Mouse (Mus musculus) forebrain, embryonic 11.5 days (tissue): ENCODE results near the gene Lif. TPM values are rescaled to one million over a fixed set of nuclear protein-coding genes. Genes with fewer than 3 reads are reported as not detected.

Source experiments
- ATAC-seq: fragments of 200-750 bp; cut with Nextera tagmentation; replicated peaks from 2 replicates; pipeline ENCODE4 v1.8.0; 2017; ENCODE audit warnings: moderate TSS enrichment; ENCODE audit not compliant: low FRiP score
- DNase-seq: peaks from one replicate; pipeline ENCODE4 v3.0.0-alpha.2; 2017; ENCODE audit warnings: low spot score
- H3K27ac ChIP-seq: fragments of 300-500 bp; sonication (generic); 2 replicates; pipeline ENCODE4 v1.5.1; 2014; ENCODE audit warnings: low read depth, low read length
- H3K27me3 ChIP-seq: fragments of 300-500 bp; sonication (generic); 2 replicates; pipeline ENCODE4 v1.6.1; 2014; ENCODE audit warnings: mild to moderate bottlenecking, low read length, mixed read lengths; ENCODE audit not compliant: control insufficient read depth, insufficient read depth
- H3K36me3 ChIP-seq: fragments of 300-500 bp; sonication (generic); 2 replicates; pipeline ENCODE4 v1.6.1; 2014; ENCODE audit warnings: mild to moderate bottlenecking, low read length, moderate library complexity, mixed read lengths; ENCODE audit not compliant: control insufficient read depth, insufficient read depth
- H3K4me1 ChIP-seq: fragments of 300-500 bp; sonication (generic); replicated peaks from 2 replicates; pipeline ENCODE4 v1.6.1; 2014; ENCODE audit warnings: low read length, mixed read lengths; ENCODE audit not compliant: control insufficient read depth, insufficient read depth
- H3K4me2 ChIP-seq: fragments of 300-500 bp; sonication (generic); 2 replicates; pipeline ENCODE4 v1.6.1; 2014; ENCODE audit warnings: low read depth, mild to moderate bottlenecking, low read length, moderate library complexity, mixed read lengths; ENCODE audit not compliant: severe bottlenecking
- H3K4me3 ChIP-seq: fragments of 300-500 bp; sonication (generic); 2 replicates; pipeline ENCODE4 v1.5.1; 2014; ENCODE audit warnings: low read depth, low read length
- H3K9ac ChIP-seq: fragments of 300-500 bp; sonication (generic); 2 replicates; pipeline ENCODE4 v1.6.1; 2014; ENCODE audit warnings: low read length
- H3K9me3 ChIP-seq: fragments of 300-500 bp; sonication (generic); 2 replicates; pipeline ENCODE4 v1.6.1; 2016; ENCODE audit warnings: low read length, mixed read lengths; ENCODE audit not compliant: control insufficient read depth
- WGBS: fragments of 180-500 bp; shearing (Covaris S2); extraction: QIAGEN DNeasy Blood & Tissue Kit; methylation state at CpG from one replicate; pipeline ENCODE4 v1.1.7; 2014; 5-methylcytosine and 5-hydroxymethylcytosine counted together
- polyA plus RNA-seq: library from polyadenylated mRNA; unstranded; fragments of >200 nt; fragmentation: Nextera tagmentation; extraction: Ambion mirVana; gene quantifications from 2 replicates; pipeline ENCODE4 v1.2.1, GENCODE M21; 2014

Lif gene
- polyA plus RNA-seq, 1 experiment from 2014 or later = not detected

- H3K9me3 ChIP-seq = no peaks in the 10 kb centered on the region
- WGBS = 57% methylated on average over 2 of the region's 2 CpGs
- ATAC-seq (no peak), DNase-seq (no peak)
- H3K9ac ChIP-seq = no peak overlapping the region
- no peak overlapping the region for H3K4me2 ChIP-seq
- no peaks in the 10 kb centered on the region for H3K36me3 ChIP-seq
- peaks cover 2% of the 10 kb centered on the region; the same call in 1 of the 2 replicates for H3K27me3 ChIP-seq
- H3K27ac ChIP-seq = no peak overlapping the region
- H3K4me1 ChIP-seq = no peaks in the 10 kb centered on the region
- no peak overlapping the region for H3K4me3 ChIP-seq
Measured at GRCm38 (mm10) chr11:4224223-4224622, 33.1 kb upstream of the Lif start.

- Histone ChIP-seq H3K9me3 (no peaks in the 10 kb centered on the region), H3K27me3 (no peaks in the 10 kb centered on the region), H3K27ac (no peak overlapping the region), H3K4me2 (no peak overlapping the region), H3K9ac (no peak overlapping the region), H3K4me3 (no peak overlapping the region), H3K36me3 (no peaks in the 10 kb centered on the region), H3K4me1 (no peaks in the 10 kb centered on the region)
- 83% methylated on average over 5 of the region's 5 CpGs for WGBS
- no peak for DNase-seq
- no peak for ATAC-seq
Measured at GRCm38 (mm10) chr11:4226569-4227325, 30.6 kb upstream of the Lif start.

- Histone ChIP-seq H3K27ac (no peak overlapping the region), H3K4me2 (no peak overlapping the region), H3K4me1 (no peaks in the 10 kb centered on the region), H3K4me3 (no peak overlapping the region), H3K9ac (no peak overlapping the region), H3K27me3 (no peaks in the 10 kb centered on the region), H3K36me3 (no peaks in the 10 kb centered on the region), H3K9me3 (no peaks in the 10 kb centered on the region)
- DNase-seq (no peak), ATAC-seq (no peak)
- 62% methylated on average over 8 of the region's 8 CpGs for WGBS
Measured at GRCm38 (mm10) chr11:4228463-4228862, 28.9 kb upstream of the Lif start.

- no peak for ATAC-seq
- Histone ChIP-seq H3K27ac (no peak overlapping the region), H3K4me3 (no peak overlapping the region), H3K9ac (no peak overlapping the region), H3K4me2 (no peak overlapping the region), H3K4me1 (no peaks in the 10 kb centered on the region), H3K27me3 (no peaks in the 10 kb centered on the region), H3K9me3 (no peaks in the 10 kb centered on the region), H3K36me3 (no peaks in the 10 kb centered on the region)
- DNase-seq = no peak
- 65% methylated on average over 4 of the region's 4 CpGs for WGBS
Measured at GRCm38 (mm10) chr11:4229841-4230240, 27.5 kb upstream of the Lif start.

GRCm38 (mm10) chr11:4231435-4231834, 25.9 kb upstream of the Lif start:
- H3K9me3 ChIP-seq = no peaks in the 10 kb centered on the region
- no peak overlapping the region for H3K4me3 ChIP-seq
- H3K36me3 ChIP-seq = no peaks in the 10 kb centered on the region
- no peak overlapping the region for H3K27ac ChIP-seq
- no peaks in the 10 kb centered on the region for H3K27me3 ChIP-seq
- ATAC-seq (no peak), DNase-seq (no peak)
- 89% methylated on average over 2 of the region's 2 CpGs for WGBS
- H3K4me2 ChIP-seq = no peak overlapping the region
- no peaks in the 10 kb centered on the region for H3K4me1 ChIP-seq
- no peak overlapping the region for H3K9ac ChIP-seq

- Histone ChIP-seq H3K9me3 (no peaks in the 10 kb centered on the region), H3K4me3 (no peak overlapping the region), H3K36me3 (no peaks in the 10 kb centered on the region), H3K27ac (no peak overlapping the region), H3K4me2 (no peak overlapping the region), H3K9ac (no peak overlapping the region), H3K4me1 (no peaks in the 10 kb centered on the region), H3K27me3 (no peaks in the 10 kb centered on the region)
- no peak for ATAC-seq
- DNase-seq = no peak
- 72% methylated on average over 12 of the region's 12 CpGs for WGBS
Measured at GRCm38 (mm10) chr11:4232644-4233043, 24.7 kb upstream of the Lif start.

- Histone ChIP-seq H3K9ac (no peak overlapping the region), H3K4me3 (no peak overlapping the region), H3K27ac (no peak overlapping the region), H3K4me1 (no peaks in the 10 kb centered on the region), H3K4me2 (no peak overlapping the region), H3K27me3 (no peaks in the 10 kb centered on the region), H3K36me3 (no peaks in the 10 kb centered on the region), H3K9me3 (no peaks in the 10 kb centered on the region)
- no peak for DNase-seq
- 91% methylated on average over 6 of the region's 6 CpGs for WGBS
- ATAC-seq = no peak
Measured at GRCm38 (mm10) chr11:4235052-4235655, 22.2 kb upstream of the Lif start.

GRCm38 (mm10) chr11:4235665-4236545, 21.5 kb upstream of the Lif start, which contains the start of gene Osm:
Osm (plus strand) TSS chr11:4236420.
- Histone ChIP-seq H3K36me3 (no peaks in the 10 kb centered on the region), H3K4me3 (no peak within 1 kb of the TSS), H3K27me3 (no peaks in the 10 kb centered on the region), H3K4me2 (no peak within 1 kb of the TSS), H3K27ac (no peak within 1 kb of the TSS), H3K4me1 (no peaks in the 10 kb centered on the region), H3K9me3 (no peaks in the 10 kb centered on the region), H3K9ac (no peak within 1 kb of the TSS)
- no peak for ATAC-seq
- 81% methylated on average over 16 of the region's 16 CpGs for WGBS
- no peak for DNase-seq
